Mouse (Mus musculus): ENCODE data around the gene Tmem97.
"Not testable (repeated sequence)": the region's sequence is repeated elsewhere in the genome, so short reads cannot be mapped to it uniquely, and the experiment has no call there.

The Tmem97 gene

GRCm38 (mm10) chr11:78550168-78551058 is at the start of gene Tmem97:
Gene Tmem97 (minus strand): TSS chr11:78550777.
- peak; percentile 96 for DNase-seq

- DNase-seq: peak; percentile 7
These were observed 49.5 kb upstream of the Tmem97 start for GRCm38 (mm10) chr11:78600051-78600450.

- DNase-seq: no peak
These were observed 48.3 kb upstream of the Tmem97 start for GRCm38 (mm10) chr11:78598763-78599415.

- no peak for DNase-seq
These were observed 46.2 kb upstream of the Tmem97 start for GRCm38 (mm10) chr11:78596750-78597149.

- no peak for DNase-seq
These were observed 45.2 kb upstream of the Tmem97 start for GRCm38 (mm10) chr11:78595773-78596172.

- no peak for DNase-seq
These were observed 43.8 kb upstream of the Tmem97 start for GRCm38 (mm10) chr11:78594271-78594964.

GRCm38 (mm10) chr11:78587677-78588076 is 37.1 kb upstream of the Tmem97 start:
- DNase-seq: not testable (repeated sequence)

GRCm38 (mm10) chr11:78586099-78586498 is 35.5 kb upstream of the Tmem97 start:
- DNase-seq: no peak

GRCm38 (mm10) chr11:78582848-78583247 is 32.3 kb upstream of the Tmem97 start:
- DNase-seq: no peak

- no peak for DNase-seq
These were observed 24.4 kb upstream of the Tmem97 start for GRCm38 (mm10) chr11:78574975-78575374.

- no peak for DNase-seq
These were observed 24.0 kb upstream of the Tmem97 start for GRCm38 (mm10) chr11:78574536-78574935.

- not testable (repeated sequence) for DNase-seq
These were observed 23.5 kb upstream of the Tmem97 start for GRCm38 (mm10) chr11:78574031-78574430.

- DNase-seq: no peak
These were observed 21.3 kb upstream of the Tmem97 start for GRCm38 (mm10) chr11:78571854-78572253.

- DNase-seq: no peak
These were observed 20.9 kb upstream of the Tmem97 start for GRCm38 (mm10) chr11:78571441-78571840.

- DNase-seq: no peak
These were observed 19.2 kb upstream of the Tmem97 start for GRCm38 (mm10) chr11:78569806-78570205.

GRCm38 (mm10) chr11:78568827-78569226 is 18.2 kb upstream of the Tmem97 start:
- DNase-seq: no peak

- no peak for DNase-seq
These were observed 17.0 kb upstream of the Tmem97 start for GRCm38 (mm10) chr11:78567614-78568013.

GRCm38 (mm10) chr11:78566775-78567174 is 16.2 kb upstream of the Tmem97 start:
- DNase-seq: no peak

GRCm38 (mm10) chr11:78560447-78560846 is 9.9 kb upstream of the Tmem97 start:
- DNase-seq: peak; percentile 69

GRCm38 (mm10) chr11:78557241-78557640 is 6.7 kb upstream of the Tmem97 start:
- DNase-seq: no peak

- DNase-seq: no peak
These were observed 5.5 kb upstream of the Tmem97 start for GRCm38 (mm10) chr11:78556070-78556469.

GRCm38 (mm10) chr11:78555623-78556022 is 5.0 kb upstream of the Tmem97 start:
- DNase-seq: peak; percentile 25

GRCm38 (mm10) chr11:78551059-78551398 is 452 bp upstream of the Tmem97 start:
- DNase-seq: no peak

Measured in liver (tissue).